Mouse (Mus musculus) stomach, embryonic 16.5 days (tissue): Measurements from ENCODE around the gene Hmces. TPM values are rescaled to one million over a fixed set of nuclear protein-coding genes. Genes with fewer than 3 reads are reported as not detected.

Source experiments
- ATAC-seq: fragments of 200-750 bp; cut with Nextera tagmentation; 2 replicates; pipeline ENCODE4 v1.8.0; 2017; ENCODE audit warnings: moderate number of reproducible peaks, moderate TSS enrichment; ENCODE audit not compliant: insufficient read depth, low FRiP score
- H3K27ac ChIP-seq: fragments of 300-500 bp; sonication (generic); 2 replicates; pipeline ENCODE4 v1.5.1; 2014; ENCODE audit warnings: low read length
- H3K27me3 ChIP-seq: fragments of 300-500 bp; sonication (generic); 2 replicates; pipeline ENCODE4 v1.6.1; 2014; ENCODE audit warnings: low read length, control low read depth, mixed read lengths; ENCODE audit not compliant: control insufficient read depth, insufficient read depth
- H3K36me3 ChIP-seq: fragments of 300-500 bp; sonication (generic); 2 replicates; pipeline ENCODE4 v1.6.1; 2014; ENCODE audit warnings: low read length; ENCODE audit not compliant: control insufficient read depth, insufficient read depth
- H3K4me1 ChIP-seq: fragments of 300-500 bp; sonication (generic); 2 replicates; pipeline ENCODE4 v1.6.1; 2014; ENCODE audit warnings: low read length, control low read depth, mixed read lengths; ENCODE audit not compliant: control insufficient read depth, insufficient read depth
- H3K4me2 ChIP-seq: fragments of 300-500 bp; sonication (generic); 2 replicates; pipeline ENCODE4 v1.6.1; 2014; ENCODE audit warnings: low read depth, low read length, mixed read lengths
- H3K4me3 ChIP-seq: fragments of 300-500 bp; sonication (generic); replicated peaks from 2 replicates; pipeline ENCODE4 v1.5.1; 2014; ENCODE audit warnings: mild to moderate bottlenecking, low read length
- H3K9ac ChIP-seq: fragments of 300-500 bp; sonication (generic); 2 replicates; pipeline ENCODE4 v1.6.1; 2014; ENCODE audit warnings: low read length
- H3K9me3 ChIP-seq: fragments of 300-500 bp; sonication (generic); replicated peaks from 2 replicates; pipeline ENCODE4 v1.6.1; 2016; ENCODE audit warnings: low read length, control low read depth; ENCODE audit not compliant: control insufficient read depth
- WGBS: fragments of 180-500 bp; shearing (Covaris S2); extraction: QIAGEN DNeasy Blood & Tissue Kit; methylation state at CpG from one replicate; pipeline ENCODE4 v1.1.7; 2014; 5-methylcytosine and 5-hydroxymethylcytosine counted together
- polyA plus RNA-seq: library from polyadenylated mRNA; unstranded; fragments of >200 nt; fragmentation: Nextera tagmentation; extraction: Ambion mirVana; gene quantifications from 2 replicates; pipeline ENCODE4 v1.2.1, GENCODE M21; 2015

Gene Hmces
- polyA plus RNA-seq = 36.2 and 38.4 TPM in 2 replicates

DNA sequence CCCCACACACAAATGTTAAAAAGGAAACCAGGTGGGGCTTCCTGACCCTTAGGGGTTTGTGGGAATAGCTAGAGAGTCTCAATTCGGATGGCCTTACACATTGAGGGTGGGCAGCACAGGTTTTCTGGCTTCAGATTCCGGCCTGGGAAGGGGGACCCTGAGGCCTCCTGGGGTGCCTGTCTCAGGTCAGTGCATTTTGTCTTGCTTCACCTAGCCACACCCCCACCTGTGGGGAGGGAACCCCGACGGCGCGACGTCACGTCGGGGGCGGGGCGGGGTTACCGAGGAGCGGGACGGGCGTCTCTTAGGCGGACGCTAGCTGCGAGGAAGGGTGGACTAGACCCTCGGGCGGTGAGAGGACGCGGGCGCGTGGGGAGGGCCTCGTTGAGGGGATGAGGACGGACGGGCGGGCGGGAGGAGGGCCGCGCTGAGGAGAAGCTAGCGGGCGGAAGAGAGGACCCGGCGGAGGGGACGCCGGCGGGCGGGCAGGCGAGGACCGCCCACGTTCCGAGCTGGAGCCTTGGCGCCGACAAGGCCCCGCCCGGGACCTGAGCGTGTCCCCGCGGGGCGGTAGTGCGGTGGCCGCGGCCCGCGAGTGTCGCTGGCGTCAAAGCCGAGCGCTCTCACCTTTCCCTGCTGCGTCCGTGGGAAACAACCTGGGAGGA, at the start of gene Hmces:
TSS of gene Hmces (plus strand) at position 275 of the 665 bp plus-strand sequence.
- Histone ChIP-seq H3K4me1 (peaks cover 16% of the 10 kb centered on the region), H3K36me3 (peaks cover 23% of the 10 kb centered on the region), H3K4me2 (peak within 1 kb of the TSS; percentile 88), H3K9me3 (no peaks in the 10 kb centered on the region), H3K27me3 (no peaks in the 10 kb centered on the region), H3K9ac (peak within 1 kb of the TSS; percentile 93), H3K27ac (peak within 1 kb of the TSS; percentile 91), H3K4me3 (peak within 1 kb of the TSS; percentile 97)
- ATAC-seq = peak; percentile 92
- WGBS = under 1% methylated on average over 60 of the region's 62 CpGs

DNA sequence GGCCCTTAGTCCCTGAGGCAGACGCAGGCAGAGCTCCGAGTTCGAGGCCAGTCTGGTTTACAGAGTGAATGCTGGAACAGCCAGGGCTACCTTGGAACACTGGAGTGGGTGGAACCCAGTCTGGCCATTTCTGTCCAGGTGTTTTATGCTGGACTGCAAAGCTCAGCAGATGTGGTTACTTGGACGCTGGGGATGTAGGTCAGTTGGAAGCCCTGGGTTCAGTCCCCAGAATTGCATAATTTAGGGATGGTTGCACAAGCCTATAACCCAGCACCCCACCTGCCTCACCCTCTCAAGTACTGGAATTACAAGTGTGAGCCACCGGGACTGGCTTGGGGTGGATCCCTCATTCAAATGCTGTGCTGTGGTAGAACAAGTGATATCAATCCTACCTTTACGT, 47.5 kb upstream of the Hmces start:
- no peak overlapping the region for H3K4me3 ChIP-seq
- no peak for ATAC-seq
- WGBS = 77% methylated on average over 6 of the region's 6 CpGs
- H3K27ac ChIP-seq = no peak overlapping the region
- H3K4me1 ChIP-seq = 0 out of 2 replicates have a peak, but pooled peaks cover 5% of the 10 kb centered on the region
- no peaks in the 10 kb centered on the region for H3K9me3 ChIP-seq
- H3K9ac ChIP-seq = no peak overlapping the region
- H3K4me2 ChIP-seq = no peak overlapping the region
- H3K36me3 ChIP-seq = no peaks in the 10 kb centered on the region
- no peaks in the 10 kb centered on the region for H3K27me3 ChIP-seq

DNA sequence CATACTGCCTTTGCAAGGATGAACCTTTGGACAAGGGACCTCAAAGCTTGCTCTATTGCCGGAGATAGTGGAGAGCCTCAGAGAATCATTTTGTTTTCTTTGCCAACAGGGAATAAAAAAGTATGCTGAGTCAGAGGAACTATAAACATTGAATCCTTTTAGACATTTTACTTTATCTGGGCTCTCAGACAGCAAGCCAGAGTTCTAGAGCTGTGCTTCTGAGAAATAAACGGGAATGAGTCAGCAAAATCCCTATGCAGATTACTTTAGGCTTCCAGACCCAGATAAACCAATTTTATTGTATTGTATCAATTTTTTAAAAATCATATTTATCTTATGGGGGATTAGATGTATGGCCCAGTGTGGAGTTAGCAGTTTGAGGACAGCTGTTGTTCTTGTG, 46.5 kb upstream of the Hmces start:
- Histone ChIP-seq H3K27ac (no peak overlapping the region), H3K36me3 (no peaks in the 10 kb centered on the region), H3K4me2 (no peak overlapping the region), H3K9me3 (no peaks in the 10 kb centered on the region), H3K27me3 (no peaks in the 10 kb centered on the region), H3K4me1 (0 out of 2 replicates have a peak, but pooled peaks cover 5% of the 10 kb centered on the region), H3K9ac (no peak overlapping the region), H3K4me3 (no peak overlapping the region)
- ATAC-seq = no peak
- 62% methylated on average over 2 of the region's 2 CpGs for WGBS

DNA sequence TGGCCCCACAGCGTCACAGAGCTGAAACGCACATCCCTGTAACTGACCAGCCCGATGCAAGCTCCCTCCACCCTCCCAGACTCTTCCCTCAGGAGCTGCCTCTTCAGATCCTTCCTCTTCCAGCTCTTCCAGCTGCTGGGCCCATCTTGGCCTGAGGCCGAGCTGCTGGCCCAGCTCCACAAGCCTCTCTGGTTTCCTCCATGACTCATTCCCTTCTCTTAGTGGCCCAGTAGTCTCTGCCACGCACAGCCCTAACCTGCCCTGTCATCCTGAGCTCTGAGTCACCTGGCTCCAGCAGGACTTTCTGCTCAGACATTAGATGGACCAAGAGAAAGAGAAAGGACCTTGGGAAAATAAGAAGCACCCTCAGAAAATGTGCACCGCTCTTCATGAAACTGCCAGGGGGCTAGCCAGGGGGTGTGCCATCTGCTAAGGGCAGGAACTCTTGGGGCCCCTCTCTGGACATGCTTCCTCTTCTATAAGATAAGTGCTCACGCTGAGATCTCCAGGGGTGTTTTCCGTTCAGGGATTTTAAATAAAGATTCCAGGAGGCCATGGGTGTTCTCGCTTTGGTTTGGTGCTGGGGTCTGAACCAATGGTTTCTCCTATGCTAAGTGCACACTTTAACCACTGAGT, 44.7 kb upstream of the Hmces start:
- Histone ChIP-seq H3K27me3 (no peaks in the 10 kb centered on the region), H3K4me2 (no peak overlapping the region), H3K36me3 (no peaks in the 10 kb centered on the region), H3K4me3 (no peak overlapping the region), H3K4me1 (0 out of 2 replicates have a peak, but pooled peaks cover 5% of the 10 kb centered on the region), H3K9ac (no peak overlapping the region), H3K9me3 (no peaks in the 10 kb centered on the region), H3K27ac (no peak overlapping the region; the same call in 1 of the 2 replicates)
- WGBS = 52% methylated on average over 9 of the region's 9 CpGs
- peak; percentile 68 for ATAC-seq

DNA sequence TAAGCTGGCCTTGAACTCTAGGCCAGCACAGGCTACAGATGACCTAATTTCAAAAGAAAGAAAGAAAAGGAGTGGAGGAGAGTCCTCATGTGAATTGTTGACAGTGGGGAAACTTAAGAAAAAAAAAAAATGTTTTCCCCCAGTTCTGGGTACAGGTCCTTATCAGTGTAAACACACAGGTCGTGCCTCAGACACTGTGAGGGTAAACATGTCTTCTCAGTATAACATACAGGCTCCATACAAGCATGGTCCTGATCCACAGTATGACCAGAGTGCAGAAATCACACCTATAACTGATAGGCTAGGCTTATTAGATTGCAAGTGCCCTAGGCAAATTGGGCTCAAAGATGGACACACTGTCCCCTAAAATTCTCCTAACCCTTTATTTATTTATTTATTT, 43.3 kb upstream of the Hmces start:
- Histone ChIP-seq H3K4me2 (no peak overlapping the region), H3K9ac (no peak overlapping the region), H3K36me3 (no peaks in the 10 kb centered on the region), H3K4me1 (0 out of 2 replicates have a peak, but pooled peaks cover 5% of the 10 kb centered on the region), H3K4me3 (no peak overlapping the region), H3K27me3 (no peaks in the 10 kb centered on the region), H3K27ac (no peak overlapping the region), H3K9me3 (no peaks in the 10 kb centered on the region)
- ATAC-seq = no peak
- 24% methylated on average over 1 of the region's 1 CpGs for WGBS

DNA sequence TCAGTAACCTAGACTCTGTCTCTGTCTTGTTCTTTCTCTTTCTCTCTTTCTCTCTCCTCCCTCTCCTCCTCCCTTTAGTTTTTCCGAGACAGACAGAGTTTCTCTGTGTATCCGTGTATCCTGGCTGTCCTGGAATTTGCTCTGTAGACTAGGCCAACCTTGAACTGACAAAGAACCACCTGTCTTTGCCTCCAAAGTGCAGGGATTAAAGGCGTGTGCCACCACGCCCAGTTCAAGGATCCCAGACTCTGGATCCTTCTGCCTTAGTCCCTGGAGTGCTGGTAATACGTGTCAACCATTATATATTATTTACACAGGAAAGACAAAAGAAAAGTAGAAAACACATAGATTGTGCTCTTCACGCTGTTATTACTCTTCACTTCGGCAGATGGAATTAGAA, 42.5 kb upstream of the Hmces start:
- Histone ChIP-seq H3K4me2 (no peak overlapping the region), H3K36me3 (no peaks in the 10 kb centered on the region), H3K4me1 (0 out of 2 replicates have a peak, but pooled peaks cover 5% of the 10 kb centered on the region), H3K27ac (no peak overlapping the region), H3K9me3 (no peaks in the 10 kb centered on the region), H3K4me3 (no peak overlapping the region), H3K27me3 (no peaks in the 10 kb centered on the region), H3K9ac (no peak overlapping the region)
- no peak for ATAC-seq
- 73% methylated on average over 7 of the region's 7 CpGs for WGBS

DNA sequence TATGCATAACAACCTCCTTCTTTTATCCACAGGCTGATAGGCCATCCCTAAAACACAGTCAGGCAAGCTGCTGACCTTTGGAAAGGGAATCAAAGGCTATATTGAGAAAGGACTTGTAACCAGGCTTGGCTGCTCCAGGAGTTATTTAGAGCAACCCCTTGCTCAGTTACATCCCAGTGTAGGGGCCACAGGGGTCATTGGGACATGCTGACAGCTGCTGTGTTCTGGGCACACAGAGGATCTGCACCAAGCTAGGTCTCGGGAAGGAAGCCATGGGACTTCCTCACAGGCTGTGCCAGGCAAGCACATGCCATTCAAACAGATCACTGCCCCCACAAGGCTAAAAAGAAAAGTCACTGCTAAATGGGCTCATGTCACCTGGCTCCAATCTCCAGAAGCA, 40.6 kb upstream of the Hmces start:
- H3K4me2 ChIP-seq = no peak overlapping the region
- no peak overlapping the region for H3K27ac ChIP-seq
- no peaks in the 10 kb centered on the region for H3K9me3 ChIP-seq
- 41% methylated on average over 1 of the region's 1 CpGs for WGBS
- H3K4me3 ChIP-seq = no peak overlapping the region
- ATAC-seq = no peak
- no peaks in the 10 kb centered on the region for H3K27me3 ChIP-seq
- H3K4me1 ChIP-seq = 0 out of 2 replicates have a peak, but pooled peaks cover 5% of the 10 kb centered on the region
- H3K9ac ChIP-seq = no peak overlapping the region
- no peaks in the 10 kb centered on the region for H3K36me3 ChIP-seq

DNA sequence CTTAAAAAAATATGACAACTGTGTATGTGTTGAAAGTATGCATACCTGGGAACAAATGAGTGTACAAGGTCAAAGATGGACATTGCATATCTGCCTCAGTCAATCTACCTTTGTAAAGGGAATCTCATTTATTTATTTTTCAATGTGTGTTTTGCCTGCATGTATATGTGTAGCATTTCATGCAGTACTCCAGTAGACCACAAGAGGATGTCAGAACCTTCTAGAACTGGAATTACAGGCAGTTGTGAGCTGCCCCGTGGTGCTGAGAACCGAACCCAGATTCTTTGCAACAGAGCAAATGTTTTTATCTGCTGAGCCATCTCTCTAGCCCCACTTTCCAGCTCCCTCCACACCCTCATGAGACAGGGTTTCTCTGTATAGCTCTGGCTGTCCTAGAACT, 39.8 kb upstream of the Hmces start:
- H3K36me3 ChIP-seq = no peaks in the 10 kb centered on the region
- H3K27me3 ChIP-seq = no peaks in the 10 kb centered on the region
- H3K4me2 ChIP-seq = no peak overlapping the region
- H3K4me3 ChIP-seq = no peak overlapping the region
- WGBS = 89% methylated on average over 2 of the region's 2 CpGs
- H3K4me1 ChIP-seq = 0 out of 2 replicates have a peak, but pooled peaks cover 2% of the 10 kb centered on the region
- ATAC-seq = no peak
- no peaks in the 10 kb centered on the region for H3K9me3 ChIP-seq
- H3K27ac ChIP-seq = no peak overlapping the region
- no peak overlapping the region for H3K9ac ChIP-seq

DNA sequence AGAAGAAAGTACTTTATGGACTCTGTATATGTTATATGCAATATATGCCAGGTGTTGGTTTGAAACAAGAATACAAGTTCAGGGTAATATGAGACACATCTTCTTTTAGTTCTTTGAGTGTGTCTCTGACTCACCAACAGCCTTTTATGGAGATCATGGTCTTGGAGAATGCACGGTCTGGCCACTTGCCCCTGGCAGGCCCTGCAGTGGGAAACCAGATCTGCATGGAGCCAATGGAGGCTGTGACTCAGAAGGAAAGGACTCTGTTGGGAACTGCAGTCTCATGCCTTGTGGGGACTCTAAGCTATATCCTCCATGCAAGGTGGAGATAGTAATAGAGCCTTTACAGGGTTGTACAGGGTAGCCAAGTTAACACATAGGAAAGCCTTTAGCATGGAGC, 38.7 kb upstream of the Hmces start:
- H3K4me3 ChIP-seq = no peak overlapping the region
- 77% methylated on average over 1 of the region's 1 CpGs for WGBS

More for the DNA sequence above, 38.7 kb upstream of the Hmces start:
- H3K4me2 ChIP-seq = no peak overlapping the region
- no peaks in the 10 kb centered on the region for H3K4me1 ChIP-seq
- no peaks in the 10 kb centered on the region for H3K27me3 ChIP-seq
- H3K9me3 ChIP-seq = no peaks in the 10 kb centered on the region
- H3K27ac ChIP-seq = no peak overlapping the region
- no peaks in the 10 kb centered on the region for H3K36me3 ChIP-seq
- ATAC-seq = no peak
- H3K9ac ChIP-seq = no peak overlapping the region
